Mouse (Mus musculus) ES-Bruce4 (cell line): ENCODE data around the gene Foxs1. TPM values are rescaled to one million over a fixed set of nuclear protein-coding genes. Genes with fewer than 3 reads are reported as not detected.

Experiments
- H3K27ac ChIP-seq: 2 replicates; pipeline ENCODE4 v1.5.1; 2012; ENCODE audit warnings: low read length, inconsistent platforms; ENCODE audit not compliant: insufficient read depth
- H3K27me3 ChIP-seq: 2 replicates; pipeline ENCODE4 v1.6.1; 2012; ENCODE audit warnings: mild to moderate bottlenecking, low read length, inconsistent platforms; ENCODE audit not compliant: control insufficient read depth, poor library complexity, insufficient read depth, severe bottlenecking
- H3K36me3 ChIP-seq: 2 replicates; pipeline ENCODE4 v1.6.1; 2012; ENCODE audit warnings: inconsistent platforms, mild to moderate bottlenecking, low read length, moderate library complexity; ENCODE audit not compliant: control insufficient read depth, poor library complexity, insufficient read depth, severe bottlenecking
- H3K4me1 ChIP-seq: one replicate; pipeline ENCODE4 v1.8.1; 2011; ENCODE audit warnings: low read length; ENCODE audit not compliant: control insufficient read depth, insufficient read depth
- H3K4me3 ChIP-seq: 2 replicates; pipeline ENCODE4 v1.5.1; 2011; ENCODE audit warnings: low read depth, mild to moderate bottlenecking, low read length
- H3K9ac ChIP-seq: 2 replicates; pipeline ENCODE4 v1.6.1; 2012; ENCODE audit warnings: low read depth, mild to moderate bottlenecking, inconsistent platforms; ENCODE audit not compliant: poor library complexity, severe bottlenecking
- H3K9me3 ChIP-seq: replicated peaks from 2 replicates; pipeline ENCODE4 v1.6.1; 2012; ENCODE audit warnings: mild to moderate bottlenecking, low read length, inconsistent platforms; ENCODE audit not compliant: control insufficient read depth, poor library complexity, insufficient read depth, severe bottlenecking
- CTCF ChIP-seq: IDR thresholded peaks from one replicate; pipeline ENCODE4 v1.8.1; 2011; ENCODE audit warnings: low read depth, low read length
- EP300 ChIP-seq: IDR thresholded peaks from 2 replicates; pipeline ENCODE4 v1.6.1; 2011; ENCODE audit warnings: low read depth, low read length; ENCODE audit not compliant: insufficient read depth
- POLR2A ChIP-seq: IDR thresholded peaks from one replicate; pipeline ENCODE4 v1.8.1; 2011; ENCODE audit warnings: low read length; ENCODE audit not compliant: insufficient read depth
- polyA plus RNA-seq: library from polyadenylated mRNA; stranded (reverse); fragments of >200 nt; gene quantifications from 2 replicates; pipeline ENCODE4 v1.2.4, GENCODE M21; 2011; ENCODE audit warnings: low read depth; ENCODE audit not compliant: missing spikeins, insufficient read depth, insufficient read length

Foxs1 gene
- polyA plus RNA-seq, 1 experiment = not detected

DNA sequence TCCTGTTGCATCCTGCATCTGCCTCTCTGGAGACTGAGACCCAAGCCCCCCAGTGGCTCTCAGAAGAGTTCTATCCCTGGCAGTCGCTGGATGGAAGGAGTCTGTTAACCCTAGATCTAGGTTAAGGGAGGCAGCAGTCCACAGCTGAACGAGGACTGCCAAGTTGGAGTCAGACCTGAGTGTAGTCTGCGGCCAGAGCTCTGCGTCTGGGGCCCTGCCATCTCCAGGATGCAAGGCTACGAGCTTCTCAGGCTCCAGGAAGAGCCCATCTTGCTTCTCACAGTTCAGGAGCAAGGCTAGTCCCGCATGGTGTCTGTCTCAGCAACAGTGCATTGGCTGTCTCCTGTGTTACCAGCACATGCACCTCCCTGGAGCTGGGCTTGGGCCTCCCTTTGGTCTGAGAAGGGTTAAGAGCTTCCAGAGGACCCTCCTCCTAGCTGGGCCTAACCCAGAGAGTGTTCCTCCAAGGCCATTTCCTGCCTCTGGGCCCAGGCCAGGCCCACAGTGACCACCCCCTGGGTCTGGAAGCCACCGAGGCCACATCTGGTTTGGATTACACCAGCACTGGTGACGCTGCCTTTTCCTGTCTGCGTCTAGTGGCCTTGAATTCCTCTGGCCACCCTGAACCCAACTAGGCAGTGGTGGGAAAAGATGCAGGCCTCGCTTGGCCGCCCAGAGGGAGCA lies 7.7 kb downstream of the Foxs1 start:
- Histone ChIP-seq H3K27me3 (no peaks in the 10 kb centered on the region), H3K27ac (no peak overlapping the region), H3K4me3 (no peak overlapping the region), H3K9me3 (no peaks in the 10 kb centered on the region), H3K9ac (no peak overlapping the region), H3K36me3 (no peaks in the 10 kb centered on the region), H3K4me1 (no peaks in the 10 kb centered on the region)
- no peak for TF ChIP-seq POLR2A
- TF ChIP-seq CTCF = no peak
- no peak for TF ChIP-seq EP300

- Histone ChIP-seq H3K27me3 (no peaks in the 10 kb centered on the region), H3K9ac (no peak overlapping the region), H3K4me1 (no peaks in the 10 kb centered on the region), H3K9me3 (no peaks in the 10 kb centered on the region), H3K4me3 (no peak overlapping the region), H3K27ac (no peak overlapping the region), H3K36me3 (no peaks in the 10 kb centered on the region)
- TF ChIP-seq CTCF (no peak), POLR2A (no peak), EP300 (no peak)
These were observed 8.5 kb downstream of the Foxs1 start for GRCm38 (mm10) chr2:152924543-152924942.

- H3K9me3 ChIP-seq = no peaks in the 10 kb centered on the region
- no peaks in the 10 kb centered on the region for H3K27me3 ChIP-seq
- no peak overlapping the region for H3K9ac ChIP-seq
- TF ChIP-seq POLR2A (no peak), CTCF (no peak), EP300 (no peak)
- no peak overlapping the region for H3K27ac ChIP-seq
- H3K36me3 ChIP-seq = no peaks in the 10 kb centered on the region
- no peak overlapping the region for H3K4me3 ChIP-seq
- H3K4me1 ChIP-seq = no peaks in the 10 kb centered on the region
These were observed 8.9 kb downstream of the Foxs1 start for GRCm38 (mm10) chr2:152924128-152924527.

- H3K27me3 ChIP-seq = no peaks in the 10 kb centered on the region
- no peak overlapping the region for H3K9ac ChIP-seq
- TF ChIP-seq POLR2A (no peak), CTCF (no peak), EP300 (no peak)
- no peaks in the 10 kb centered on the region for H3K4me1 ChIP-seq
- H3K9me3 ChIP-seq = no peaks in the 10 kb centered on the region
- H3K27ac ChIP-seq = no peak overlapping the region
- no peak overlapping the region for H3K4me3 ChIP-seq
- no peaks in the 10 kb centered on the region for H3K36me3 ChIP-seq
These were observed 9.4 kb downstream of the Foxs1 start for GRCm38 (mm10) chr2:152923621-152924020.

DNA sequence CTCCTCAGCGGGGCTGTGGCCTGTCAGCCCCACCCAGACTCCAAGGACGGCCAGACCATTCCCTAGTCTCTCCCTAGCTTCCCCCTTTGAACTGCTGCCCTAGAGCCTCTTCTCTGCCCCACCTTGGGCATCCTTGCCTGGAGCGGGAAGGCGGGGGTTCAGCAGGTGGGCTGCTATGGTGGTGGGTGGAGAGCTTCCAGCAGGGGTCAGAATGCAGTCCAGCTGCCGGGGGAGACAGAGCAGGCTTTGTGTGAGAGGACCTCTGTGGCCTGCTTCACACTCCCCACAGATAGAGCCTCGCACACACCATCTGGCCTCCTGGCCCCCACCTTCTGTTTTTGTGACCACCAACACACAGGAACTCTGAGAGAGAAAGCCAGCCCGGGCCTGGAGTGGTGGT lies 10.6 kb downstream of the Foxs1 start:
- H3K36me3 ChIP-seq = no peaks in the 10 kb centered on the region
- peak; percentile 5 for TF ChIP-seq CTCF
- TF ChIP-seq POLR2A = no peak
- H3K4me3 ChIP-seq = no peak overlapping the region
- no peak overlapping the region for H3K9ac ChIP-seq
- H3K4me1 ChIP-seq = no peaks in the 10 kb centered on the region
- no peaks in the 10 kb centered on the region for H3K27me3 ChIP-seq
- H3K27ac ChIP-seq = no peak overlapping the region
- no peaks in the 10 kb centered on the region for H3K9me3 ChIP-seq

DNA sequence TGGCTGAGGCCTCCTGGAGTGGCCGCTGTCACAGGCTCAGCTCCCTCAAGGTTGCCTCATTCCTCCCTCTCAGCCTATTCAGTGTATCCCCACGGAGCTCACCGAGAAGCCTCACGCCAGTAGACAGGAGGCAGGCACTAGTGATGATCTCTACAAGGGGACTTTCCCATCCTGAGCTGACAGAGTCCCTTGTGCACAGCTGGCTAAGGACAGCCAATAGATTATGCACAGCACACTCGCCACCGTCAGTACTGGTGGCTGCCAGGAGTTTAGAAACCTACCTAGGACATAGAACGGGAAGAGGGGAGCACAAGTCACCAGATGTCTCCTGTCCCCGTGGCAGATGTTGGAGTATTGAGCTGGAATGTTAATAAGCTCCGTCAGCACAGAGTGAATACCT lies 15.3 kb downstream of the Foxs1 start:
- H3K36me3 ChIP-seq = no peaks in the 10 kb centered on the region
- no peak overlapping the region for H3K4me3 ChIP-seq
- no peak overlapping the region for H3K27ac ChIP-seq
- H3K4me1 ChIP-seq = no peaks in the 10 kb centered on the region
- H3K27me3 ChIP-seq = no peaks in the 10 kb centered on the region
- H3K9me3 ChIP-seq = no peaks in the 10 kb centered on the region
- no peak overlapping the region for H3K9ac ChIP-seq
- TF ChIP-seq CTCF (no peak), POLR2A (no peak), EP300 (no peak)
